Mouse (Mus musculus) midbrain, embryonic 16.5 days (tissue): Measurements from ENCODE around the gene Nedd9. TPM values are rescaled to one million over a fixed set of nuclear protein-coding genes. Genes with fewer than 3 reads are reported as not detected.

Experiments
- ATAC-seq: fragments of 200-750 bp; cut with Nextera tagmentation; 2 replicates; pipeline ENCODE4 v1.8.0; 2017; ENCODE audit warnings: moderate TSS enrichment
- H3K27ac ChIP-seq: fragments of 300-500 bp; sonication (generic); 2 replicates; pipeline ENCODE4 v1.5.1; 2014; ENCODE audit warnings: mild to moderate bottlenecking, low read length, mixed read lengths
- H3K27me3 ChIP-seq: fragments of 300-500 bp; sonication (generic); 2 replicates; pipeline ENCODE4 v1.6.1; 2014; ENCODE audit warnings: low read depth, low read length, mixed read lengths; ENCODE audit not compliant: control insufficient read depth, insufficient read depth
- H3K36me3 ChIP-seq: fragments of 300-500 bp; sonication (generic); 2 replicates; pipeline ENCODE4 v1.6.1; 2014; ENCODE audit warnings: mild to moderate bottlenecking, low read length, moderate library complexity, mixed read lengths; ENCODE audit not compliant: control insufficient read depth, insufficient read depth
- H3K4me1 ChIP-seq: fragments of 300-500 bp; sonication (generic); 2 replicates; pipeline ENCODE4 v1.6.1; 2014; ENCODE audit warnings: mild to moderate bottlenecking, low read length, mixed read lengths; ENCODE audit not compliant: control insufficient read depth, insufficient read depth
- H3K4me2 ChIP-seq: fragments of 300-500 bp; sonication (generic); 2 replicates; pipeline ENCODE4 v1.6.1; 2014; ENCODE audit warnings: mild to moderate bottlenecking, low read length, mixed read lengths
- H3K4me3 ChIP-seq: fragments of 300-500 bp; sonication (generic); 2 replicates; pipeline ENCODE4 v1.5.1; 2014; ENCODE audit warnings: low read depth, mild to moderate bottlenecking, low read length, moderate library complexity, mixed read lengths
- H3K9ac ChIP-seq: fragments of 300-500 bp; sonication (generic); 2 replicates; pipeline ENCODE4 v1.6.1; 2014; ENCODE audit warnings: low read depth, low read length, mixed read lengths
- H3K9me3 ChIP-seq: fragments of 300-500 bp; sonication (generic); replicated peaks from 2 replicates; pipeline ENCODE4 v1.6.1; 2014; ENCODE audit warnings: mild to moderate bottlenecking, low read length, mixed read lengths; ENCODE audit not compliant: control insufficient read depth, poor library complexity, severe bottlenecking
- WGBS: fragments of 180-500 bp; shearing (Covaris S2); extraction: QIAGEN DNeasy Blood & Tissue Kit; methylation state at CpG from one replicate; pipeline ENCODE4 v1.1.7; 2014; 5-methylcytosine and 5-hydroxymethylcytosine counted together
- polyA plus RNA-seq: library from polyadenylated mRNA; unstranded; fragments of >200 nt; fragmentation: Nextera tagmentation; extraction: Ambion mirVana; gene quantifications from 2 replicates; pipeline ENCODE4 v1.2.1, GENCODE M21; 2015

Gene Nedd9
- polyA plus RNA-seq, 1 experiment from 2014 or later, result 12.8 TPM

GRCm38 (mm10) chr13:41378462-41378861 is 108.7 kb downstream of the Nedd9 start:
- H3K9ac ChIP-seq, result no peak overlapping the region
- H3K4me3 ChIP-seq, result no peak overlapping the region
- H3K27me3 ChIP-seq, result no peaks in the 10 kb centered on the region
- H3K9me3 ChIP-seq, result no peaks in the 10 kb centered on the region
- H3K36me3 ChIP-seq, result no peaks in the 10 kb centered on the region
- no peak overlapping the region for H3K27ac ChIP-seq
- WGBS, result 43% methylated on average over 5 of the region's 5 CpGs
- H3K4me2 ChIP-seq, result no peak overlapping the region
- no peaks in the 10 kb centered on the region for H3K4me1 ChIP-seq
- no peak for ATAC-seq

DNA sequence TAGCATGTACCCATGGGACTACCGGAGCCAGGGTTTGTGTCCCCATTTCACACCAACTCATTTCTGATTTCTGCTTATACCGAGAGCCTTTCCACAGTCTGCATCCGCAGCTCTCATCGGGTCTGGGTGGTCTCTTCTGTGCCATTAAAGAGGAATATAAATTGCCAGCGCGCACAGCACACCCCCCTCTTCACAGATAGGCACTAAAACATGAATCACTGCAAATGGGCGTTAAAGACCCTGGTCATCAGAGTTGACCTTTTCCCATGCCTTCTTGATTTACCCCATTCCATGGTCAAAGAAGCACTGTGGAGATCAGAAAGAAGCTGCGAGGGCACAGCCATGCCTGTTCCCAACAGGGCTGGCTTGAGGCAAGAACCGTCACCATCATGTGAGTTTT is 109.3 kb downstream of the Nedd9 start:
- Histone ChIP-seq H3K4me3 (no peak overlapping the region), H3K4me2 (no peak overlapping the region), H3K4me1 (no peaks in the 10 kb centered on the region), H3K9me3 (no peaks in the 10 kb centered on the region), H3K27me3 (no peaks in the 10 kb centered on the region), H3K9ac (no peak overlapping the region), H3K36me3 (no peaks in the 10 kb centered on the region), H3K27ac (no peak overlapping the region)
- ATAC-seq, result no peak
- 87% methylated on average over 9 of the region's 9 CpGs for WGBS

- WGBS, result 50% methylated on average over 2 of the region's 2 CpGs
- H3K4me2 ChIP-seq, result no peak overlapping the region
- H3K9ac ChIP-seq, result no peak overlapping the region
- no peak overlapping the region for H3K27ac ChIP-seq
- H3K36me3 ChIP-seq, result no peaks in the 10 kb centered on the region
- no peak overlapping the region for H3K4me3 ChIP-seq
- ATAC-seq, result no peak
- no peaks in the 10 kb centered on the region for H3K9me3 ChIP-seq
- H3K27me3 ChIP-seq, result no peaks in the 10 kb centered on the region
- H3K4me1 ChIP-seq, result no peaks in the 10 kb centered on the region
Measured at GRCm38 (mm10) chr13:41377011-41377431, 110.1 kb downstream of the Nedd9 start.

DNA sequence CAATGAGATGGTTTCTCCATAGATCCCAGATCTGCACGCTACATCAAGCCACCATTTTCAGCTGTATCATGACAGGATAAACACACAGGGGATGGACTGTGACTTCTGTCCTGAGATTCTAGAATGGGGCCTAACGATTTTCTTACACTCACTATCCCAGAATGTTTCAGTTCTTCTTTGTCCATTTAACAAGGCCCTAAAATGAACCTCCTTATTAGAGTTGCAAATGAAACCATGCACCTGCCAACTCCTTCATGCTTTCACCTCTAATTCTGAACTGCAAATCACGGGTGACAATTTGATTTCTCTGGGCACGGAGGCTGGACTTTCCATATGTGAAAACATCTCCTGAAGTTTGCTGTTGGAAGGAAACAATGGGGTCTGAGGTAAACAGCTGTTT is 111.1 kb downstream of the Nedd9 start:
- ATAC-seq, result no peak
- H3K4me1 ChIP-seq, result no peaks in the 10 kb centered on the region
- no peak overlapping the region for H3K4me2 ChIP-seq
- no peak overlapping the region for H3K4me3 ChIP-seq
- H3K27me3 ChIP-seq, result no peaks in the 10 kb centered on the region
- no peak overlapping the region for H3K27ac ChIP-seq
- H3K9ac ChIP-seq, result no peak overlapping the region
- H3K9me3 ChIP-seq, result no peaks in the 10 kb centered on the region
- WGBS, result 47% methylated on average over 4 of the region's 4 CpGs
- no peaks in the 10 kb centered on the region for H3K36me3 ChIP-seq

- Histone ChIP-seq H3K36me3 (no peaks in the 10 kb centered on the region), H3K27me3 (no peaks in the 10 kb centered on the region), H3K4me1 (no peaks in the 10 kb centered on the region), H3K9me3 (no peaks in the 10 kb centered on the region), H3K9ac (no peak overlapping the region), H3K27ac (no peak overlapping the region), H3K4me2 (no peak overlapping the region), H3K4me3 (no peak overlapping the region)
- WGBS, result 52% methylated on average over 6 of the region's 6 CpGs
- ATAC-seq, result no peak
Measured at GRCm38 (mm10) chr13:41375696-41376095, 111.5 kb downstream of the Nedd9 start.

DNA sequence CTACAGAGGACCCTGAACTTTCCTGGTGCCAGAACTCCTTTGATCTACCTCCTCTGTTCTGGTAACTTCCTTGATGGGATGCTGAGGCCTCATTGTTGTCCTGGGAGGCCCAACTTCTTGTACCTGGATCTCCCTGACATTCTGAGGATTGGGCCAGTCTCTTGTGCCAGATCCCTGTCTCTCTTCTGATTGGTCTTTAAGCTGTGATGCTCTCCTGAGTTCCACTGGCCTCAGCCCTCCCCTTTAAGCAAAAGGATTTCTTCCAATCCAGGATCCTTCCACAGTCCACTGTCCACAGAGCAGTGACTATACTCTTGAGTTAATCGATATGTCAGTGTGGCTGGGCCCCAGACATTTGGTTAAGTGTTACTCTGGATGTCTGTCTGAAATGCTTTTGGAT is 112.3 kb downstream of the Nedd9 start:
- no peaks in the 10 kb centered on the region for H3K36me3 ChIP-seq
- WGBS, result 95% methylated on average over 1 of the region's 1 CpGs
- ATAC-seq, result no peak

GRCm38 (mm10) chr13:41372555-41373460 is 114.4 kb downstream of the Nedd9 start:
- Histone ChIP-seq H3K9me3 (no peaks in the 10 kb centered on the region), H3K4me1 (no peaks in the 10 kb centered on the region), H3K9ac (no peak overlapping the region), H3K36me3 (no peaks in the 10 kb centered on the region), H3K27ac (no peak overlapping the region), H3K4me2 (no peak overlapping the region), H3K27me3 (no peaks in the 10 kb centered on the region), H3K4me3 (no peak overlapping the region)
- 77% methylated on average over 8 of the region's 8 CpGs for WGBS
- ATAC-seq, result no peak

More for the DNA sequence above, 112.3 kb downstream of the Nedd9 start:
- Histone ChIP-seq H3K27ac (no peak overlapping the region), H3K4me3 (no peak overlapping the region), H3K9ac (no peak overlapping the region), H3K4me1 (no peaks in the 10 kb centered on the region), H3K27me3 (no peaks in the 10 kb centered on the region), H3K9me3 (no peaks in the 10 kb centered on the region), H3K4me2 (no peak overlapping the region)

- Histone ChIP-seq H3K9ac (no peak overlapping the region), H3K27ac (no peak overlapping the region), H3K4me2 (no peak overlapping the region), H3K9me3 (no peaks in the 10 kb centered on the region), H3K4me1 (no peaks in the 10 kb centered on the region), H3K36me3 (no peaks in the 10 kb centered on the region), H3K4me3 (no peak overlapping the region), H3K27me3 (no peaks in the 10 kb centered on the region)
- WGBS, result 93% methylated on average over 3 of the region's 3 CpGs
- ATAC-seq, result no peak
Measured at GRCm38 (mm10) chr13:41371547-41371946, 115.6 kb downstream of the Nedd9 start.

DNA sequence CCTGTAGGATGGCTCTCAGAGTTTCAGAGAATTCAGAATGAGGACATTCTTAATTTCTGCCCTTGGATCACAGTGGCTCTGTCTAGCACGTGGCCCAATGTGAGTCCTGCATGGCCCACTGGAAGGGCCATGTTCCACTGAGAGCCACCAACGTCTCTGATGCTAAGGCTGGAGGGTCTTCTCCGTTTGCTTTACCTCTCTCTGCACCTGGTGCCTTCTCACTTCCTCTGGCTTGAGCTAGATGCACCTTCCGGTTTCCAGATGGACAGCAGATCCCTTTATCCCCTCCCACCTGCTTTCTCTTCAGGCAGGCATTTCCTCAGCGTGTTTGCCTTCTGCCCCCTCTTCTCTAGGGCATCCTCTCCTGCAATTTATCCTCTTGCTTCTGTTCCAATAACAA is 118.5 kb downstream of the Nedd9 start:
- Histone ChIP-seq H3K36me3 (no peaks in the 10 kb centered on the region), H3K4me2 (no peak overlapping the region), H3K4me3 (no peak overlapping the region), H3K27me3 (no peaks in the 10 kb centered on the region), H3K4me1 (no peaks in the 10 kb centered on the region), H3K27ac (no peak overlapping the region), H3K9me3 (no peaks in the 10 kb centered on the region), H3K9ac (no peak overlapping the region)
- WGBS, result 82% methylated on average over 5 of the region's 5 CpGs
- ATAC-seq, result no peak
